Mouse (Mus musculus): Measurements from ENCODE around the gene Tpi1.
A peak's percentile ranks its signal among the peaks of the same experiment; 100 is the strongest.
"Not testable (repeated sequence)": the region's sequence is repeated elsewhere in the genome, so short reads cannot be mapped to it uniquely, and the experiment has no call there.

The Tpi1 gene

DNA sequence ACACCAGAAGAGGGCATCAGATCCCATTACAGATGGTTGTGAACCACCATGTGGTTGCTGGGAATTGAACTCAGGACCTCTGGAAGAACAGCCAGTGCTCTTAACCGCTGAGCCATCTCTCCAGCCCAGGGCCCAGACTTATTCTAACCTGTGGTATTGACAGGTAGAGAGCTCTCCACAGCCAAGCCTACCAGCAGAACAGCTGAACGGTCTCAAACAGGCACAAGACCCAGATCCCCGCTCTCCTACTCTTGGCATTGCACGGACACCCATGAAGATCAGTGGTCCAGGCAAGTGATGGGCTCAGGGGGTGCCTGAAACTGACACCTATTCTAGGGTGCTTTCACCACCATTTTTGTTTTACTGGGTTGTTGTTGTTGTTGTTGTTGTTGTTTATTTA lies 17.1 kb upstream of the Tpi1 start:
- DNase-seq (ENCODE audit: low spot score) = not testable (repeated sequence)

DNA sequence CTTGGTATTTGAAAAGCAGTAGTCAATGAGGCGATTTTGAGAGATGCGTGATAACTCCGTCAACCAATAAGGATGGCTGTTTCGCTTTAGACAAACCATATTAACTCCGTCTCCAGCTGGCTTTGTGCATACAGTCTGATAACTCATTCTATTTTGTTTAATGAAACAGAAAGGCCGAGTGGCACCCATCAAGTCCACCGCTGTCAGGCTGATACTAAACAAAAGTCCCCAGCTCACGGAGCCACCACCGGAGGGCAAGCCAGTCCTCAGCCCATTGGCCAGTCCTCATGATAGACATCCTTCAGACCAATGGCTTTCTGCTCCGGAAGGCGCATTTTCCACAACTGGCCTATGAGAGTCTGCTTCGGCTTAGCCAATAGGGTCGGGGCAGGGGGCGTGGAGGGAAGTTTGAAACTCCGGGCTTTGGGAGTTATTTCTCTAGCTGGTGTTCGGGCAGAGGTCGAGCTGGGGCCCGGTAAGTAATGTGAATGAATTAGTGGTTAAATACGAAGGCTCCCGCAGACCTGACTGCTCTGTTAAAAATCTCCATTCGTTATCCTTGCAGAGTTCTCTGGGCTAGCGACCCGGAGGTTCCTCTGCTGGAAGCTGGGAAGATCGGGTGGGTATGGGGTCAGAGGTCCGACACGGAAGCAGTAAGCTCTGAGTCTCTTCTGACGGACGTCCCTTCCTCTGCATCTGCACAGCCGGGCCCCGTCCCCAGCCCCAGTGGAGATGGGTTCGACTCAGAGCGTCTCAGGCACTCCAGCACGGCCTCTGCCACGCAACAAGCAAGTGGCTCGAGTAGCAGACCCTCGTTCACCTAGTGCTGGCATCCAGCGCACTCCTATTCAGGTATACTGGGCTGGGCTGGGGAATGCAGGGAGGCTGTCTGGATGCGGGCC lies 16.0 kb upstream of the Tpi1 start:
- DNase-seq (ENCODE audit: low spot score) = peak; percentile 95

DNA sequence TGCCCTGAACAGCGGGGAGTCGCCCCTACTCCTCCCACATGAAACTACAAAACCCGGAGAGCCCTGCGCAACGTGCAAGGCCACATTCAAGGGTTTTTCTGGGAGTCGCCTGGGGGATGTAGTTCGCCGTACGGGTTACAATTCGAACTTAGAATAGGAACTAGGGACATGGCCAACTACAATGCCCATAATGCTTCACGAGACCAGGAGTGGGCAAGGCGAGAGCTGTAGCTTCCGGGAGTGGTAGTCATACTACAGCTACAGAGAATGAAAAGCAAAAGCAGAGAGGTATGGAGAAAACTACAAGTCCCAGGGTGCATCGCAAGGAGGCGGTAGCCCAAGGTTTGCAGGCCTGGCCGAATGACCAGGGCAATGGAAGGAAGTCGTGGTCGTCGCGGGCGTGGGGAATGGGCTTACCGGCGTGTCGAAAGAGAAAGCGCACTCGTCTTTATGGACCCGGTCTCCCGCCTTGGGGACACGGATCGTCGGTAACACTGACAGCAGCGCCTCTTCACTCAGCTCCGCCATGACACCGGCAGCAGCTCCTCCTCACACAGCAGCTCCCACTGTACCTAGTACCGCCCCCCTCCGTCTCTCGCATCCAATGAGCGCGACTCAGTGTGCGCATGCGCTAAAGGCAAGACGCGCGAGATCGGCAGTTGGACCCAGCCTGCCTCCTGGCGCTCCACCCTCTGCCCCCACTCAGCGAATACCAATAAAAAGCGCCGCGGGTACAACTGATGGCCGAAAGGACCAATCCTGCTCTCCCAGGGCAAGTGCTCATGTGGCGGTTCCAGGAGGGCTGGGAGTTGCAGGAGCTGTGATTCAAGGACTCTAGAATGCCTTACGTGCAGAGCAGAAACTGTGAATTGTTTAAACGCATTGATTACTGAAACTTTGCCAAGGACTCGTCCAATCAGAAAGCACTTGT lies 15.0 kb upstream of the Tpi1 start, which contains the start of the genes Usp5 and Cdca3:
Usp5 (minus strand) TSS at position 617 of the 931 bp plus-strand sequence.
Cdca3 (plus strand) TSS at position 680 of the 931 bp plus-strand sequence.
- peak; percentile 99 for DNase-seq (ENCODE audit: low spot score)

DNA sequence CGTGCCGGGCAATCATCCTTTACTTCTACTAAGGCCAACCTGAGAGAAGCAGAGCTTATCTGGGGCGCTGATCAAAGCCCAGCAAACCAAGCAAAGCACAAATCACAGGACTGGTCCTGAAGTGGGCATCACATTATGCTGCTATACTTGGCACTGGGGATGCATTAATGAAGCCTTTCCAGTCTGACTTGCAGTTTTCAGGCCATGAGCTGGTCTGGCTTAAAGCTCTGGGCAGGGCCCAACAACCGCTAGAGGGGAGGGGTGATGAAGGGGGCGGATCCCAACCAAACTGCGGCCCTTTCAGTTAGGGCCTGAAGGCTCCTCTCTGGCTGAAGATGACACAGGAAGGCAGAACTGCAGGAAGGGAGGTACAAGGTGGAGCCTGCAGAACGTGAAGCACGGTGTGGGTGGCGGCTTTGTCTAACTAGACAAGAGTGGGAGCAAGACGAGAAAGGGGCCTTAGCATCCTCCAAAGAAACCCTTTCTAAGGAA lies 14.1 kb upstream of the Tpi1 start:
- DNase-seq (ENCODE audit: low spot score) = no peak

DNA sequence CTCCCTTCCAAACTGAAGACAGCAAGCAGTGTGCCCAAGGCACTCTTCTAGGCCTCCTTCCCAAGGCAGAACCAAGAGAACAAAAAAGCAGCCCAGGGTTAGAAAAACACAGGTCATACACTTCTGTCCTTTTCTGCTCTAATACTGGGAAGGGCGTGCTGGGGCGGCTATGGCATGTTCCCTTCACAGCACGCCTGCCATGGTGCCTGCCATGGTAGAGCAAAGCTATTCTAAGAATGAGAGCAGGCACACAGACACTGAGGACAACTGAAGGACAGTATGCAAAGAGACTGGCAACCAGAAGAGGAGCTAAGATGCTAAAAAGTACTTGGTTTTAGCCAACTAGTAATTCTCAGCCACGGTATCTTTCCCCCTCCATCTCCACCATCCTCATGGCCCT lies 8.0 kb upstream of the Tpi1 start:
- DNase-seq (ENCODE audit: low spot score) = no peak

DNA sequence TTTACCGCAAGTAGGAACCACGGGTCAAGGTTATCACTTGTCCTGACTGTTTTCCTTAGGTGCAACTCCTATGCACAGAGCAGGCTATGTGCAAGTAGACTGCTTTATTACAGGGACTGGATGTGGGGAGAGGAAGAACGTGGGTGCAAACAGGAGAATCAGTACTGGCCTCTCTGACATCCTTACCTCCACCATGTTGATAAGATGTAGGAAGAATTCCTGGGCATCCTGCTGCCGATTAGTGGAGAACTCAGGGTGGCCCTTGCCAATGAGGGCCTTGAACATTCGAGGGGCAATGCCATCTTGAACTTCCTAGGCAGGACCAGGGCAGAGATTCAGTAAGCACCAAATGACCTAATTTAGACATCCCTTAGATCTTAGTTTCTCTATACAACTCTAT lies 6.8 kb upstream of the Tpi1 start:
- no peak for DNase-seq (ENCODE audit: low spot score)

DNA sequence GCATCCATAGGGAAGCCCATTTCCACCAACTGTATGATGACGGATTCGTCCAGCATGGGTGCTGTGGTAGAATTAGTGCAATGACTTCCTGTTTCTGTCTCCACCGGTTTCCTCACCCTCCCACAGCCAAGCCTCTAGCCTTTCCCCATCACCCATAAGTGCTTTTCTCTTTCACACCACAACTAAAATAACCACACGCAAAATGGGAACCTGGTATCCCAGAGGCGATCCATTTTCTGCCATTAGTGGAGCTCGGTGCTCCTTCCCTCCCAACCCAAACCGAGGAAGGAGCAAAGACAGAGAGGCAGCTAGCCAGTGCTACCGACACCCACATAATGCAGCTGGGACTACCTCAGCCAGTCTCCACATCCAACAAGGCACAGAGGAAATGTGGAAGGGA lies 3.9 kb upstream of the Tpi1 start:
- no peak for DNase-seq (ENCODE audit: low spot score)

DNA sequence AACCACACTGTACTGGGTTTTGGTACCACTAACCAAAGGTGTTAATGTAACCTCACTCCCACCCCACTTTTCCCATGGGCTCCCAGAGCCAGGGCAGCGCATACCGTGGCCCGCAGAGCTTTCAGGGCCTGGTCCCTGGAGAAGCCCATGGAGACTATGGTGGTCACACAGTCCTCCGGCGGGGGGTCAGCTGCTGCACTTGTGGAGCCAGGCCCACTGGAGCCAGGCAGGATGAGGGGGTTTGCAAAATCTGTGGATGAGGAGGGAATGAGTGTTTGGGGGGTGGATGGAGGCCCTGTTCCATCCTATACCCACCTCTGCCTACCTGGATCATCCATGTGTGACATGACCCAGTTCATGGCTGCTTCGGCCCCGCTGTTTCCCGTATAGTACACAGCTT lies 3.5 kb upstream of the Tpi1 start:
- DNase-seq (ENCODE audit: low spot score) = no peak

DNA sequence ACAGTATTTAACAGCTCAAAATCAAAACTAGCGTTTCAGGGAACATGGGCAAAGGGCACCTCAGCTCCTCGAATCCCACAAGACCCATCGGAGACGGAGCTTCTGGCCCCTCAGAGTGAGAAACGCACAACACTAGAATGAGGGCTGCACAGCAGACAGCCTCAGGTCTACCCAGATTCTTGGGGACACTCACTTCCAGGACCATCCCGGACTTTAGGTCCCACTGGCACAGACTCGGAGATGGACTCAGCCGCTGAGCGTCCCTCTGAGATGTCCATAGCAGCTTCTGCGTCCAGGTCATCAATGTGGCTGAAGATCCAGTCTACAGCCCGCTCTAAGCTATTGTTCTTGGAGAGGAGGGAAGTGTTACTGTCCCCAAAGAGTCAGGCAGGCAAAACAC lies 3.0 kb upstream of the Tpi1 start:
- DNase-seq (ENCODE audit: low spot score) = no peak

DNA sequence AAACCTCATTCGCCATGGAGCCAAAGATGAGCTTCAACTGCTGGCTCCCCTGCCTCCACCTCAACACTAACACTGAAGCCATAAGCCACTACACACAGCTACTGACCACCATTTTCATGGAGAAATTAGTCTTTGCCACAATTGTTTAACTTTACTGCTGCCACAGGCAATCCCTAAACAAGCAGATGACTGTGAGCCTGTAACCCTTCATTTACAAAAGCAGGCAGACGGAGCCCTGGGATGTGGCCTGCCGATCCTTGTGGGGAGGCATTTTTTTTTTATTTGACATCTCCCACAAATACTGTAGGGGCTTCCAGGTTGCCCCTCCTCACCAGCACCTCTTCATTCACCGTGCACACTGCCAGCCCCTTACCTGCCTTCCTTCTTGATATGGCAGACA lies 2.5 kb upstream of the Tpi1 start:
- DNase-seq (ENCODE audit: low spot score) = no peak

DNA sequence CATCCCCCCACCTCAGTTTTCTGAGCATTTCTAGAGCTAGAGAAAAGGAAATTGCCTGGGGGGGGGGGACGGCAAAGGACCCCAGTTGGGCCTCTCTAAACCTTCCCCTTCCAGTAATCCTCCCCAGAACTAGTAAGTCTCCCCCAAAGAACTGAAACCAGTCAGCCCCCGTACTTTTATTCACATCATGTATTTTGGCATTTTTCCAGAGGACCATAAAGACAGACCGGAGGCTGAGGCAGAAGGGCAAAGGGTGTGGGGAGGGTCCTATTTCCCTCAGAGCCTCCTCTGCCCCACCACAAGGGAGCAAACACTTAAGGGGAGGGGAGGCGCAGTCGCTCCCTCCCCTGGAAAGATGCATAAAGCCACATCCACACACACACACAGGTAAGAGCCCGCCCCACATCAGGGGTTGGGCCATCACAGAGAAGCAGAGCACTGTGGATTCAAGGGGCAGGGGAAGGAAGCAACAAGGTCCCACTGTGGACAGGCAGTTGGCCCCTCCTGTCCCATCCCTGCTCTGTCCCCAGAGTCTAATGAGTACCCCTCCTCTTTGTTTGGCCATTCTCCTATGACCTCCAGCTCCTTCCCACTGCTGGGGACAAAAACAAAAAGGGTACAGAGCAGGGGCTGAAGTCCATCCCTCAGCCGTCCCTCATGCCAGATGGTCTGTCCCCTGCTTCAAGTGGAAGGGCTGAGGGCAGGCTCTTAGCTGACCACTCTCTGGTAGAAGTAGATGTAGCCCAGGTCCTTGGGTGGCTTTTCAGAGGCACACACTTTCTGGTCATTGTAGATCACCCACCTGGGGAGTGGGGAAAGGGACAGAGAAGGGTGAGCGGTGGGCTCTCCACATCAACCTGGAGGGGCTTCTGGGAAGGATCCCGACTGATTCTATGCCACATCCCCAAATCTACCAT lies 1.0 kb upstream of the Tpi1 start:
- DNase-seq (ENCODE audit: low spot score) = no peak

DNA sequence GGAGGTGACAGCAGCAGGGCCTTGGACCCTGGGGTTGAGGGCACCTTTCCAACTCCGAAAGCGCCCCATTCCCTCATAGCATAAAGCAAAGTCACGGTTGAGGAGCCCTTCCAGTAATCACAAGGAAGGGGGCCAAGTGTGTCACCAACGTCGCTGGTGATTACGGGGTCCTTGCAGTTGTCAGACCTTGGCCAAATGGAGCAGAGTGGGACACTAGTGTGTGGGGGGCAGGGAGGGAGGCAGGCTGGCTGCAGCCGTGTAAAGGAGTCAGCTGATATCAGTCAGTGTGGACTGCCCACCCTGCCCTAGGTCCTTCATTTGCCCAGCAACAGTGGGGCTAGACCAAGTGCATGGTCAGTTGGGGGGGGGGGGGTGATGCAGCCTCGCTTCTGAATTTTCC lies 352 bp upstream of the Tpi1 start:
- no peak for DNase-seq (ENCODE audit: low spot score)

DNA sequence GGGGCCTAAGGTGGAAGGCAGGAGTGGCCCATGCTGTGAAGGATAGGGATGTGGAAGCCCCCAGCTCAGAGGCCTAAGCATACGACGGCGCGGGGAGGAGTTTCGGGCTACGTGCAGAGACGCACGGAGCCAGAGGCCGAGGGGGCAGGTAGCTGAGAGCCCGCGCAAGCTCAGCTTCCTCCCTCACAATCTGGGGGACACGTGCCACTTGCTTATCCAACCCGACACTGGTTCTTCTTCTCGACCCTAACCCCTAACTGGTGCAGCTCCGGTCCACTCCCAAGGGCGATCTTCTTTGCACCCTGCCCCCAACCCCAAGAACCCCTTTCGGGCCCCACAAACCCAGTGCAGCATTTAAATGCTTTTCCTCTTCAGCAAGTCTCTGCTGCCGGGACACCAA lies 600 bp downstream of the Tpi1 start:
- peak; percentile 74 for DNase-seq (ENCODE audit: low spot score)

DNA sequence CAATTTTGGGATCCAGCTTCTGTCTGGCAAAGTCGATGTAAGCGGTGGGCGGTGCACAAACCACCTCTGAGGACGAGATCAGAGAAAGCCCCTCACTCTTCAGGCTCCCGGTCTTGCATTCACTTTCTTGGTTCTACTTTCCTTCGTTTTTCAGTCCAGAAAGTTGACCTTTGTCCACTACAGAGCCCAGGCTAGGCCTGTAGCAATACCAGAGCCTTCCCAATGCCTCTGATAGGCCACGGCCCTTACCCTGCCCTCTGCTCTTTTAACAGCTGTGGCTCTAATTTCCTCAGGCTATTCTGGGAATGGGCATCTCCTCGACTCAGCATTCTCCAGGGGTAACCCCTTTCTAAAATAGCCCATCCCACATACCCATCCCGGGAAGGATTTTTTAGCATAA lies 1.2 kb downstream of the Tpi1 start:
- no peak for DNase-seq (ENCODE audit: low spot score)

DNA sequence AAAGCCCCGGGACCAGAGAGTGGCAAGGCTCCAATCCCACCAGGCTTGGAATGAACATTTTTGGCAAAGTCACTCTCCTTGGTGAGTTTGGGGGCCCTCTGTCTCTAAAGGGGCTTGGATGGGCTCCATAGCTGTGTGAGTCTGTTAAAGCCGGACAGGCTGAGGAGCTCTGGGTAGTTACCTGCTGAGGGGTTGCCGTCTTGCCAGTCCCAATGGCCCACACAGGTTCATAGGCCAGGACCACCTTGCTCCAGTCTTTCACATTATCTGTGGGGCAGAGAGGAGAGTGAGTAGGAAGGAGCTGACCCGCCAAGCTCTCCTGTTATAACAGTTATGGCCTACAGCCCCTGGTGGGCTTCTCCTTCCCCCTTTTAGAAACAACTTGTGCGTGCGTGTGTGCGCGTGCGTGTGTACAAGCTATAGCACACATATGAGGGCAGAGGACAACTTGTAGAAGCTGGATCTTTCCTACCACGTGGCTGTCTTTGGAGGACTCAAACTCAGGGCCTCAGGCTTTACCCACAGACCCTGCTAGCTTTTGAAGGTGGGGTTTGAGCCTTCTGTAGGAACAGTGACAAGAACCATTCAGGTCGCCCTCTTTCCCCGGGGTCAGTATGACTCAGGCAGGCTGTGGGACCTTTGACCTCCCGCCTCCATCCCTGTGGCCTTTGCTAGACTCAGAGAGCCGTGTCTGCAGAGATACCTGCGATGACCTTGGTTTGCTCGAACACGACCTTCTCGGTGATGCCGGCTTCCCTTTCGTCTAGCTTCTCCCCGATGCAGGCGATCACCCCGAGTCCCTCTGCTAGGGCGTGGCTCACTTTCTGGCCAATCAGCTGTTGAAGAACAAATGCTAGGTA lies 2.2 kb downstream of the Tpi1 start:
- DNase-seq (ENCODE audit: low spot score) = no peak

DNA sequence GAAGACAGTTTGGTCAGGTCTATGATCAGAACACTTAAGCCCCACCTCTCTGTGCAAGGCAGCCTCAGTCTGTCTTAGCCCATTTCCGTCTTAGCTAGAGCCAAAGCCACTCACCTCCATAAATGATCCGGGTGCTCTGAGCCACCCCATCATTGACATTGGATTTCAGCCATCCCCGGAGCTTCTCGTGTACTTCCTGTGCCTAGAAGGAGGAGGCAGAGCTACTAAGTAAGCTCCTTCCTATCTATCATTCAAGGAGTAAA lies 2.8 kb downstream of the Tpi1 start:
- DNase-seq (ENCODE audit: low spot score) = no peak

DNA sequence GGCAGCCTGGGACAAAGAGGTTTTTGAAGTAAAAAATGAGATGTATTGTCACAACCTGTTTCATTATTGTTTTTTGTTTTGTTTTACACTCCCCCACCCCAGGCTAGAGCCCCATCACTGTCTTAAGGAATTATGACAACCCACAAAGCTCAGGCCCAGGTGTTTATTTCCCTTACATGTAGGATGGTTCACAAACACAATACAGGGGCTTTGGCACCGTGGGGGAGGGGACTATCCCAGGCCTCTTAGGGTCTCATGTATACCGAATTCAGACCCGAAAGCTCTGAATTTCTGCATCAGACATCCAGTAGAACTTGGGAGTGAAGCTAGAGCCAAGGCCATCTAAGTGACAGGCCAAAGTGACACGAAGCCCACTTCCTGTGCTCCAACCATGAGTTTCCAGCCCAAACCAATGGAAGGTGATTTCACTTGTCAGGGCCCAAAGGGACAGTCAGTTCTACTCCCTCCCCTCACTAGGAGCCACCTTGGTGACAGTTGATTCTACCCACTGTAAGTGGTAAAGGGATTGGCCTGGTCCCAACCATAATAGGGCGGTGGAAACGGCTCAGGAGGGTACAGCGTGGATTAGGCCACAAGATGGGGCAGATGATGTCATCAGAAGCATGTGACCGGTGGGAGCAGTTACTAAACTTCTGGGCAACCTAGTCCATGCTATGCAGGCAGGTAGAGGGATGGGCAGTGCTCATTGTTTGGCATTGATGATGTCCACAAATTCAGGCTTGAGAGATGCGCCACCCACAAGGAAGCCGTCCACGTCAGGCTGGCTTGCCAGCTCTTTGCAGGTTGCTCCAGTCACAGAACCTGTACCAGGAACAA lies 3.3 kb downstream of the Tpi1 start:
- not testable (repeated sequence) for DNase-seq (ENCODE audit: low spot score)

DNA sequence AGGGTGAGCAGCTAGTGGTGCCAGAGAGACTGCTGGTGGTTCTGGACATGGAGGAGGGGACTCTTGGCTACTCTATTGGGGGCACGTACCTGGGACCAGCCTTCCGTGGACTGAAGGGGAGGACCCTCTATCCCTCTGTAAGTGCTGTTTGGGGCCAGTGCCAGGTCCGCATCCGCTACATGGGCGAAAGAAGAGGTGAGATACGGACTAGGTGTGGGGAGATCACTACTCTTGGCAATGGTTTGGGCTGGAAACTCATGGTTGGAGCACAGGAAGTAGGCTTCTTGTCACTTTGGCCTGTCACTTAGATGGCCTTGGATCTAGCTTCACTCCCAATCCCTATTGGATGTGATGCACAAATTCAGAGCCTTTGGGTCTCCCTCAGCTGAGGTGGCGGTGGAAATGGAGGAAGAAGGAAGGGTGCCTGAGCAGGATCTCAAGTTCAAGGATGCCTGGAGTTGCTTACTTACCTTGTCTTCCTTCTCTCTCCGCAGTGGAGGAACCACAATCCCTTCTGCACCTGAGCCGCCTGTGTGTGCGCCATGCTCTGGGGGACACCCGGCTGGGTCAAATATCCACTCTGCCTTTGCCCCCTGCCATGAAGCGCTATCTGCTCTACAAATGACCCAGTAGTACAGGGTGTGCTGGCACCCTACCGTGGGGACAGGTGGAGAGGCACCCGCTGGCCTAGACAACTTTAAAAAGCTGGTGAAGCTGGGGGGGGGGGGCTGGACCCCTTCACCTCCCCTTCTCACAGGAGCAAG lies 4.1 kb downstream of the Tpi1 start:
- DNase-seq (ENCODE audit: low spot score) = no peak

DNA sequence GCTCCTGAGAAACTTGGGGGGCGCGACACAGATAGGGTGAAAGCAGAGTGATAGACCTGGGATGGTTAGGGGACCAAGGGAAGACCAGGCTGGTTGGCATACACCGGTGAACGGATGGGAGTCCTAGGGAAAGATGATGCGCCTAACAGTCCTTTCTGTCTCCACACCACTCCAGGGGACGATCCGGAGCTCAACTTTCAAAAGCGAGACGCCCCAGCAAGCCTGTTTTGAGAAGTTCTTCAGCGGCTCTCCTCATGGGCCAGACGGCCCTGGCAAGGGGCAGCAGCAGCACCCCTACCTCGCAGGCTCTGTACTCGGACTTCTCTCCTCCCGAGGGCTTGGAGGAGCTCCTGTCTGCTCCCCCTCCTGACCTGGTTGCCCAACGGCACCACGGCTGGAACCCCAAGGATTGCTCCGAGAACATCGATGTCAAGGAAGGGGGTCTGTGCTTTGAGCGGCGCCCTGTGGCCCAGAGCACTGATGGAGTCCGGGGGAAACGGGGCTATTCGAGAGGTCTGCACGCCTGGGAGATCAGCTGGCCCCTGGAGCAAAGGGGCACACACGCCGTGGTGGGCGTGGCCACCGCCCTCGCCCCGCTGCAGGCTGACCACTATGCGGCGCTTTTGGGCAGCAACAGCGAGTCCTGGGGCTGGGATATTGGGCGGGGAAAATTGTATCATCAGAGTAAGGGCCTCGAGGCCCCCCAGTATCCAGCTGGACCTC lies 4.9 kb downstream of the Tpi1 start:
- DNase-seq (ENCODE audit: low spot score) = peak; percentile 81

Data from layer of hippocampus, adult 11-12 months (tissue).